Mouse (Mus musculus) macrophage (primary cell): Measurements from ENCODE around the gene Rnft2. TPM values are rescaled to one million over a fixed set of nuclear protein-coding genes. Genes with fewer than 3 reads are reported as not detected.

ENCODE experiments used
- H3K27ac ChIP-seq: fragments of 350-480 bp; formaldehyde crosslinking; 2 replicates; pipeline ENCODE4 v1.9.0; 2021
- H3K36me3 ChIP-seq: fragments of 350-480 bp; formaldehyde crosslinking; 2 replicates; pipeline ENCODE4 v1.9.0; 2021; ENCODE audit errors: inconsistent target
- H3K4me3 ChIP-seq: fragments of 350-480 bp; formaldehyde crosslinking; 2 replicates; pipeline ENCODE4 v1.9.0; 2021; ENCODE audit errors: inconsistent target
- H3K79me2 ChIP-seq: fragments of 350-480 bp; formaldehyde crosslinking; 2 replicates; pipeline ENCODE4 v1.9.0; 2021; ENCODE audit errors: inconsistent target
- WGBS: methylation state at CpG from one replicate; pipeline ENCODE4 v1.1.7; 2026; ENCODE audit warnings: inconsistent platforms; ENCODE audit not compliant: missing documents; 5-methylcytosine and 5-hydroxymethylcytosine counted together
- polyA plus RNA-seq: library from polyadenylated mRNA; stranded (reverse); fragments of 250-400 nt; gene quantifications from 3 replicates; pipeline ENCODE4 v1.2.4, GENCODE M21; 2018; ENCODE audit warnings: inconsistent platforms
- total RNA-seq, 78 experiments: library from RNA; depleted of rRNA; stranded (reverse); fragments of 250-400 nt; gene quantifications; 1 replicate in 9 of 78; 2 replicates in 24 of 78; 3 replicates in 43 of 78; 4 replicates in 2 of 78; pipeline ENCODE4 v1.2.4; 2018; ENCODE audit warnings: inconsistent platforms in 56 of 78

Gene Rnft2
- 10 to 100 TPM in 17 of 26 experiments, 1 to 10 TPM in 9; 1.7 to 35.5 (median 12.4) TPM for total RNA-seq (2018; cell fraction: chromatin; rRNA removed)
- 1 to 10 TPM in 16 of 26 experiments, under 1 TPM in 10; 0.35 to 3.1 (median 1.1) TPM for total RNA-seq (2018; cell fraction: cytosol; rRNA removed)
- total RNA-seq (2018; cell fraction: nucleus; rRNA removed): 10 to 100 TPM in 4 of 26 experiments, 1 to 10 TPM in 20, under 1 TPM in 2; 0.75 to 18.2 (median 4.8) TPM
- 0.63 to 1.3 TPM (median 0.76 TPM) in 3 replicates for polyA plus RNA-seq

DNA sequence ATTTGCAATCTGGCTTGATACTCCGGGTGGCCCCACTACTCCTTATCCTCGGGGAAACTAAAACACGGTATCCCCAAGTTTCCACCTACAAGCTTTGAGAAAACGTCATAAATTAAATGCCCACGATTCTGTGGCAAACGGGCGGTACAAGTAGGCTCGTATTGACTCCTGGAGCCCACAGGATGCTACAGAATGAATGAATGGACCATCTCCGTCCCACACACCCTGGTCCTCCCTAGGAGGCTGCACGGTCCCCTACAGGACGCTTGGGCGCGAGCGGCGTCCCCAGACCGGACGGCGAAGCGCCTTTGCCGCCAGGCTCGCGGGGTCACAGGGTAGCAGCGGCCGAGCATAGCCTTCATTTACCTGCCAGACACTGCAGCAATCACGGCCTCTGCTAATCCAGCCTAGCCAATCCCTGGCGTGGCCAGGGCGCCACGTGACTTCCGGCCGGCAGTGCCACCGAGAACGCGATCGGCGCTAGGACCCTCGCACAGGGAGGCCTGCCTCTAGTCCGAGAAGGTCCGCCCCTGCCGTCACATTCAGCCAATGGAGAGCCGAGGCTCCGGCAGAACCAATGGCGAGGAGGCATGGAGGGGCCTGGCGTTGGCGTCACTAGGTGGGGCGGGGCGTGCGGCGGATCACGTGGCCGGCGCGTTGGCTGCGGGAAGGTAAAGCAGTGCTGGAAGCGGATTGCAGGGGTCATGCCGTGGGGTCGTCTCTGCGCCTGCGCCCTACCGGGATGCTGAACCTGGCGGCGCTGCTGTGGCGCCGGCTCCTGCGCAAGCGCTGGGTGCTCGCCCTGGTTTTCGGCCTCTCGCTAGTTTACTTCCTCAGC is at the start of gene Rnft2, which contains the start of gene 2410131K14Rik:
Gene Rnft2 (minus strand): TSS at position 511 of the 838 bp plus-strand sequence.
Gene 2410131K14Rik (plus strand): TSS at position 622 of the 838 bp plus-strand sequence.
- Histone ChIP-seq H3K79me2 (peaks cover 11% of the 10 kb centered on the region; the same call in 1 of the 2 replicates), H3K27ac (no peak within 1 kb of the TSS; the same call in 1 of the 2 replicates), H3K4me3 (peak within 1 kb of the TSS; percentile 87), H3K36me3 (no peaks in the 10 kb centered on the region)
- WGBS: under 1% methylated on average over 68 of the region's 68 CpGs

DNA sequence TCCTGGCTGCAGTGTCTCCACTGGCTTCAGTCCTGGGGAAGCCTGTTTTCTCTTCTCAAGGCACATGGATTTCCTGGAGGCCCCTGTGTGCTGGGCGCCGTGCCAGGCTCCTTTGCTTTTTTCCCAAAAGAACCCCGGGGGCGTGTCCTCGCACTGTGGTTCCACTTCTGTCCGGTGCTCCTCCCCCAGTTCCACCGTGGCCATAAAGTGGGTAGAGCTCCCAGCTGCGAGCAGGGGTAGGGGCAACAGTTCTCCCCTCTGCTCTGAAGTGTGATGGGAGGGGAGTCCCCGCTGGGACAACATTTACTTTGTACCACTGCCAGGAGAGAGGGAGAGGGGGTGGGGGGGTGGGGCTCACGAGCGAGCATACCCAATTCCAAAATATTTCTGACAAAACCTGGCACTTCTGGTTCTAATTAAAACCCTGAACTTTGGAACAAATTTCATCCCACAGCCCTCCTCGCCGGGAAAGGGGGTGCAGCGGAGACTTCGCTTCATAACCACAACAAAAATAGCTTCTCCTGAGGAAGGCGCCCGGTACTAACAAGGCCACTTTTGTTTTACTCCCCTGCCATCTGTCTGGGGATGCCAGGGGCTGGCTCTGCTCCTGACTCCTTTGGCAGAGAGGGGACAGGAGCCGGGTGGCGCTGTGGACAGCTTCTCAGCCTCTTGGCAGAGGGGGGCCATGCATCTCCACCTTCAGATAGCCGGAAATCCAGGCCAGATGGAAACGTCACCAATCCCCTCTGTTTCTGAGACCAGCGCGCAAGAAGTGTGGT is 49.4 kb upstream of the Rnft2 start:
- Histone ChIP-seq H3K79me2 (no peaks in the 10 kb centered on the region), H3K36me3 (no peaks in the 10 kb centered on the region), H3K4me3 (peak overlapping the region; percentile 10; the same call in 1 of the 2 replicates), H3K27ac (no peak overlapping the region)
- WGBS: 28% methylated on average over 23 of the region's 23 CpGs

DNA sequence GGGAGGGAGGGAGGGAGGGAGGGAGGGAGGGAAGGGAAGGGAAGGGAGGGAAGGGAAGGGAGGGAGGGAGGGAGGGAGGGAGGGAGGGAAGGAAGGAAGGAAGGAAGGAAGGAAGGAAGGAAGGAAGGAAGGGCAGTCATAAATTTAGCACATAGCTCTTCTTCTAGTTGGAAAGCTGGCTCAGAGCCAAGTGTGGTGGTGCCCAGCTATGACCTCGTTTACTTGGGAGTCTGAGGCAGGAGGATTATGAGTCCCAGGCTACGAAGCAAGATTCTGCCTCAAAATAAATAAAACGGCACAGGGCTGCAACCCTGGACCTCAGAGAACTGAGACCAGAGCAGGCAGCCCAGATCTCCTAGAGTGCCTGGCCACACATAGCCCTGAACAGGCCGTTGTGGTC is 47.6 kb upstream of the Rnft2 start:
- Histone ChIP-seq H3K27ac (no peak overlapping the region), H3K4me3 (no peak overlapping the region), H3K36me3 (no peaks in the 10 kb centered on the region), H3K79me2 (no peaks in the 10 kb centered on the region)
- 83% methylated on average over 4 of the region's 4 CpGs for WGBS

DNA sequence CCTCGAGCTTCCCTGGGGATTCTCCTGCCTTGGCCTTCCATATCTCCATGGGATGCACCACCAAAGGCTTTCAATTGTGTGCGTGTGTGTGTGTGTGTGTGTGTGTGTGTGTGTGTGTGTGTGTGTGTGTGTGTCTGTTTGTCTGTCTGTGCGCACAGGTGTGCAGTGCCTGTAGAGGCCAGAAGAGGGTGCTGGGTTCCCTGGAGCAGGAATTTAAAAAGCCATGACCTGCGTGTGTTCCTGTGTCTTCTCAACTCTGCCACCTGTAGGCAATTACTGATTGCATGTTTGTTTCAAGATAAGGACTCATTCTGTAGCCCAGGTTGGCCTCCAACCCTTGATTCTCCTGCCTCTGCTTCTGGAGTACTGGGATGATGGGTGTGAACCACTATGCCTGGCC is 46.5 kb upstream of the Rnft2 start:
- Histone ChIP-seq H3K36me3 (no peaks in the 10 kb centered on the region), H3K79me2 (no peaks in the 10 kb centered on the region), H3K27ac (no peak overlapping the region), H3K4me3 (no peak overlapping the region)
- 97% methylated on average over 3 of the region's 4 CpGs for WGBS

DNA sequence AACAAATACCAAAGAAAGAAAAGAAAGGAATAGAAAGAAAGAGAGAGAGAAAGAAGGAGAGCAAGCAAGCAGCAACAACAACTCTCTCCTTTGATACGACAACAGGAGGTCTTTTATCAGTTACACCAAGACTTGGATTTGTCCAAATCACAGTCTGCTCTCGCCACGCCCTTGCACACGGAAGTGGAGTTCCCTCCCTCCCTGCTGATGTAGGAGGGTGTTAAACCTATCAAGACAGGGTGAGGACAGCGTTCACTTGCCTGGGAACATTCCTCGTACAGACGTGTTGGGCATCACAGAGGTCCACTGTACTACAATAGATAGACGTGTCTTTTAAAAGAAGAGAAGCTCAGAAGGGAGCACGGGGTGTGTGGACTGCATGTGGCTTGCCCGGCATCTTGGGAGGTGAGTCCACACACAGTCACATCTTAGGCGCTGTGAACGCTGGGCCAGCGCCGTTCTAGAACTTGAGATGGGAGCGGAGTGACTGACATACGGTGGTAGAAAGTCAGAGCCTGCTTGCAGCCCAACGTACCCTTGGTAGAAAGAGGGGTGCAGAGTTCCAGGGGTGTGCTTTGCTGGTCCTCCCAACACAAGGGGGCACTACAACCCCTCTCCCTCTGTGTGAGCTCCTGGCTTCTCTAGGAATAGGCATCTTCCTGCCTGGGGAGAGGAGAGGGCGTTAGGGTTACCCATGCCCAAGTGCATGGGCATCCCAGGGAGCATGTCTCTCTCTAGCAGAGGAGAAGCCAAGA is 33.0 kb upstream of the Rnft2 start:
- WGBS: 89% methylated on average over 18 of the region's 18 CpGs
- Histone ChIP-seq H3K27ac (no peak overlapping the region), H3K36me3 (no peaks in the 10 kb centered on the region), H3K4me3 (no peak overlapping the region), H3K79me2 (no peaks in the 10 kb centered on the region)

DNA sequence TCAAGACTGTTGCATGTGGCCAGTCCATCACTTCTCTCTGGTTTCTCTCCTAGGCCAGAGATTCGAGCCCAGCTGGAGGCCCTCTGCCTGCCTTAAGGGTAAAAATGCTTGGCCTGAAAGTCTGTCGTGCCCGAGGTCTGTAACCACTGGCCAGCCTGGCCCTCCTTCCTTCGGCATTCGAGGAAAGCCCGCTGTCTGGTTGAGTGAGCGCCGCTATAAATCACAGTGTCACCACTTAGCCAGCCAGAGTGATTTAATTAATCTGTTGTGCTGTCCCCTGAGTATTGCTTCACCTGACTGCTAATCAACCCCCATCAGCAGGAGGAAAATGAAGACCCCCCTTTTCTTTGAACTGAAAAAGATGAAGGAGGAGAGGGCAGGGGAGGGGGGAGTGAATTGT is 31.8 kb upstream of the Rnft2 start:
- Histone ChIP-seq H3K36me3 (no peaks in the 10 kb centered on the region), H3K27ac (no peak overlapping the region), H3K79me2 (no peaks in the 10 kb centered on the region), H3K4me3 (no peak overlapping the region)
- WGBS: 57% methylated on average over 8 of the region's 8 CpGs

DNA sequence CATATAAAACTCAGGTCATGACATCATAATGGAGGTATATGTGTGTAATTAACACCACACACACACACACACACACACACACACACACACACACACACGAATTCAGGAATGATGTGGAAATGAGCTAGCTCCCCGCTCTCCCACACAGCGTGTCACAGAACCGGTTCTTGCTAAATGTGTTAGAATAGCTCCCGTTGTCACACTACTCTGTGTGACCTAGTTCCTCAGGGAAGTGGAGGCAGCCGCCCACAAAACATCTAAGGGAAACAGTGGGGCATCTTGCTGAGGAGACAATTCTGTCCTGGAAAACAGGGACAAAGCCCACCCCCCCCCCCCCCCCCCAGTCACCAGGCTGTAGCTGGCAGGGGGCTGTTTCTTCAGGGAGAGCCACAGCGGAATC is 31.4 kb upstream of the Rnft2 start:
- no peaks in the 10 kb centered on the region for H3K36me3 ChIP-seq
- H3K79me2 ChIP-seq: no peaks in the 10 kb centered on the region
- H3K27ac ChIP-seq: no peak overlapping the region
- WGBS: 66% methylated on average over 7 of the region's 7 CpGs
- no peak overlapping the region for H3K4me3 ChIP-seq

DNA sequence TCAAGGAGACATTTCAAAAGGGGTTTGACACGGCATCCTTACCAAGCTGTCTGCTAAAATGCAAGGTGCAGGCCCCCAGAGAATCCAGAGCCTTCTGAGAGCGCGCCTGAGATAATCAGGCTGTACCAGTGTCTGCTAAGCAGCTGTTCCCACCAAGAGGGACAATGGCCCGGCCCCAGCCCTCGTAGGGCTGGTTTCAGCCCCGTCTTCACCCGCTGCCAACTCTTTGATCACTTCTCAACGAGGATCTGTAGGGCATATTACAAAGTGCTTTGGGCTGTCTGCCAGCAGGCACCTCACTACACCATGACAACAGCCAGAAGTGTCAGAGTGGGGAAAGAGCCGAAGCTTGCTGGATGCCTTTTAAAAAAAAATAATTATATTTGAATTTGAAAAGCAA is 29.6 kb upstream of the Rnft2 start:
- Histone ChIP-seq H3K36me3 (no peaks in the 10 kb centered on the region), H3K27ac (no peak overlapping the region), H3K4me3 (no peak overlapping the region), H3K79me2 (no peaks in the 10 kb centered on the region)
- 70% methylated on average over 8 of the region's 9 CpGs for WGBS

DNA sequence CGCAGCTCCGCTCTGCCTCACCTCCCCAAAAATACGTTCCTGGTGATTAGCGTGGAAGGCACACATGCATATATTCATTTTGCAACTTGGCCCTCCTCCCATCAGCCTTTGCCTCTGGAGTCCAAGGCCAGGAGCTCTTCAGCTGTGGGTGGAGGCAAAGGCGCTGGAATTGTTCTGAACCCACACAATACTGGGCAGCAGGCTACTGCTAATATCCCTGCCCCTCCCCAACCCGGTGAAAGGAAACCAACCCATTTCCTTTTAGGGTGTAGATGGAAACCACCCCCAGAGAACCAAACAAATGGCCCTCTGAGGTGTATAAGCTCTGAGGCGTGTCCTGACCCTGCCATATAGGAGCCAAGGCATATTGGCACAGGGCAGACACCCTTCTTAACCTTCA is 28.5 kb upstream of the Rnft2 start:
- Histone ChIP-seq H3K36me3 (no peaks in the 10 kb centered on the region), H3K27ac (no peak overlapping the region), H3K4me3 (no peak overlapping the region), H3K79me2 (no peaks in the 10 kb centered on the region)
- whole genome bisulfite sequencing: 52% methylated on average over 7 of the region's 7 CpGs

DNA sequence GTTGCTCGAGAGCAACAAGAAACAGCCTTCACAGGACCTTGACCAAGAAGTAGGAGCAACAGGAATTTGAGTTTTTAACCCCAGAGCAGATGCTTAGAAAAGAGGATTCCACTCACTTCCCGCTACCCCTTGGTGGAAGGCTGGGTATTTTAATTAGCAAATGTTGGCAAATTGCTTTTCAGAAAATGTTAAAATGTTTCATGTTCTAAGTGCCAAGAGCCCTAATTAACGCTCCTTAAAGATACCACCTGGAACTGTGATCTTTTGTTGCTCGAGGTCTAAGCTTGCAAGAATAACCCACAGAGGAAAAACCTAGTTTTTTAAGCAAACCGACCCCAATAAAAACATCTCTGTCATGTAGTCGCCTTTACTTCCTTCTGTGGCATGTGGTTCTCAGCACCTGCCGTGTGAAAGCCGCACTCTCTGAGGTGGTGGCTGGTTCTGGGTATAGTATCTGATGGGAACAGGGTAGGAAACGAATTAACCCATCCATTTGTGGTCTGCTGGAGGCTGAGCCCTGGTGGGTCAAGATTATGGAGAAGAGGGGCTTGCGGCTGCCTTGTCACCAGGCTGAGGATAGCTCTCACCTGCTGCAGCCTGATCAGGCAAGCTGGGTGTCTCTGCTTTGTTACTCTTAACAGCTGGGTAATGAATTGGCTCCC is 26.7 kb upstream of the Rnft2 start:
- Histone ChIP-seq H3K79me2 (no peaks in the 10 kb centered on the region), H3K4me3 (no peak overlapping the region), H3K27ac (no peak overlapping the region), H3K36me3 (no peaks in the 10 kb centered on the region)
- 11% methylated on average over 10 of the region's 10 CpGs for WGBS

DNA sequence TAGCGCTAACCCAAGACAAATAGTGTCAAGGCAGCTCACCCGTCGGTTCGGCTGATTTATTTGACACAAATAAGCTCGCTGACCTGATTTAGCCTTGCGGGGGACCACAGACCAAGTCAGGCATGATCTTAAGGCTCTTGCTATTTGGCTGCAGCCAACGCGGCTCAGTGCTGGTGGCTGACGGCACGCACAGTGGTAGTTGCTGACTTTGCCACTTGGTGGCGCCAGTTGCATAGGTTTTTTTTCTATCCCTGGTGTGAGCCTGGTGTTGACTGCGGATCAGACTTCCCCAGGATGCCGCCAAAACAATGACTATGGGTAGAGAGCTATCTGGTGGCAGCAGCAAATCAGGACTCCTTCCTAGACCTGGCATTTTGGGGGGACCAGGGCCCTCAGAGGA is 24.1 kb upstream of the Rnft2 start:
- no peaks in the 10 kb centered on the region for H3K36me3 ChIP-seq
- WGBS: 3% methylated on average over 13 of the region's 13 CpGs
- H3K4me3 ChIP-seq: no peak overlapping the region
- H3K79me2 ChIP-seq: no peaks in the 10 kb centered on the region
- no peak overlapping the region for H3K27ac ChIP-seq

DNA sequence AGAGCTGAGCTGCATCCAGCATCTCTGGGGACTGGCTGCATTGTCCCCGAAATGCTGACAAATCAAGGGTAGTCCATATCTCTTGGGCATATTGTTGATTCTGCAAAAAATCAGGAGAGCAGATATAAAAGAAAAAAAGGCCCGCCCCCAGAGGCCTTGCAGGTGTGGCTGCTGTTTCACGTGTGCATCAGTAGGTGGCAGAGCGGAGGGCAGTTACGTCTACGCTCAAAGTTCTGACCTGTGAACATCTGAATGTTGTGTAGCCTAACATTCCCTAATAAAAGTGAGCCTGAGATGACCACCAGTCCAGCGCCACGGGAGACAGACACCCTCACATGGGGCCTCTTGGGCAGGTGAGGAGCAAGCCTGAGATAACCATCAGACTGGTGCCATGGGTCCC is 21.4 kb upstream of the Rnft2 start:
- H3K27ac ChIP-seq: no peak overlapping the region
- 55% methylated on average over 8 of the region's 8 CpGs for WGBS

DNA sequence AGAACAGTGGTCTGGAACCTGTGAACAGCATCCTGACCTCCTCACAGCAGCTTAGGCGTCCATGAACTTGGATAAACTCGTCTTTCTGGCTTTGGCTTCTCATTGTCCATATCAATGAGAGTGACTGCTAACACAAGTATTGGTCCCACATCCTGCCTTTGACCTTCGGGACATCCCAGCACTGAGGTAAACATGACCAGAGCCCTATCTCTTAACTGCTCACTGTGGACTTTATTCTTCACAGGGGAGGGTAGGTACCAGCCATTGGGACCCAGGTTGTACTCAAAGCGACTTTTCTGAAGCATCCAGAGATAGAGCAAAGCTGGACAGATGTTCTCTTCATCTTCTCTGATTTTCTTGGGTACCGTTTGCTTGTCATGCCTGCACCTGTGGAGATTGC is 20.4 kb upstream of the Rnft2 start:
- Histone ChIP-seq H3K36me3 (peaks cover 9% of the 10 kb centered on the region; the same call in 1 of the 2 replicates), H3K4me3 (no peak overlapping the region), H3K27ac (no peak overlapping the region), H3K79me2 (no peaks in the 10 kb centered on the region)
- WGBS: 91% methylated on average over 5 of the region's 5 CpGs

More for the DNA sequence above, 21.4 kb upstream of the Rnft2 start:
- H3K4me3 ChIP-seq: no peak overlapping the region
- H3K79me2 ChIP-seq: no peaks in the 10 kb centered on the region
- H3K36me3 ChIP-seq: peaks cover 4% of the 10 kb centered on the region; the same call in 1 of the 2 replicates

DNA sequence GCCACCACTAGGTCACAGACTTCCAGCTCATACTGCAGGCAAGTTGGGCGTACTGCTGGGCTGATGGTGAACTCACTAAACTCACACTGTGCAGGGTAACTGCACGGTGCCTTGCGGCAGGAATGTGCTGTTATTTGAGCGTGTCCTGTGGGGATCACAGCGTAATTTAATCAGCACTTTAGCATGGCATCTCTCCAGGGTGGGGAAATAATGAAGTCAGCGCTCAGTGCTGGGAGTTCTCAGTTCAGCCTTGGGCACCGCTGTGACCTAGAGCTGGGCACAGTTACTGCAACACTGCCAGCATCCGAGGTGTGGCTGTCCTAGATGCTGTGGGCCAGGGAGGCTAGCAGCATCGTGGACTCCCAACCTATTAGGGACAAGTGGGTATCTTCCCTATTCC is 19.4 kb upstream of the Rnft2 start:
- no peak overlapping the region for H3K4me3 ChIP-seq
- no peak overlapping the region for H3K27ac ChIP-seq
- WGBS: 91% methylated on average over 9 of the region's 9 CpGs
- peaks cover 9% of the 10 kb centered on the region; the same call in 1 of the 2 replicates for H3K36me3 ChIP-seq
- H3K79me2 ChIP-seq: no peaks in the 10 kb centered on the region
